Mouse (Mus musculus): Measurements from ENCODE around the gene Tbc1d22b. TPM values are rescaled to one million over a fixed set of nuclear protein-coding genes. Genes with fewer than 3 reads are reported as not detected.

The Tbc1d22b gene
- polyA plus RNA-seq, 1 experiment from 2014 or later = 15.6 TPM

GRCm38 (mm10) chr17:29568435-29568834 lies 18.9 kb downstream of the Tbc1d22b start:
- ATAC-seq (ENCODE audit: insufficient number of reproducible peaks, insufficient read depth, low FRiP score, low read depth) = no peak
- no peaks in the 10 kb centered on the region for H3K4me1 ChIP-seq (ENCODE audit: control insufficient read depth, insufficient read depth, low read length)
- peaks cover 41% of the 10 kb centered on the region for H3K36me3 ChIP-seq (ENCODE audit: control insufficient read depth, insufficient read depth, low read length)
- no peaks in the 10 kb centered on the region for H3K9me3 ChIP-seq (ENCODE audit: control insufficient read depth, low read depth, low read length)
- 89% methylated on average over 15 of the region's 15 CpGs for WGBS
- H3K4me2 ChIP-seq (replicated peaks; ENCODE audit: low read depth, low read length) = no peak overlapping the region
- no peak overlapping the region for H3K9ac ChIP-seq (replicated peaks; ENCODE audit: low read depth, low read length)
- H3K27me3 ChIP-seq (ENCODE audit: control insufficient read depth, insufficient read depth, low read length) = no peaks in the 10 kb centered on the region
- H3K4me3 ChIP-seq (ENCODE audit: low read depth, low read length) = no peak overlapping the region
- no peak overlapping the region for H3K27ac ChIP-seq (ENCODE audit: low read length)

DNA sequence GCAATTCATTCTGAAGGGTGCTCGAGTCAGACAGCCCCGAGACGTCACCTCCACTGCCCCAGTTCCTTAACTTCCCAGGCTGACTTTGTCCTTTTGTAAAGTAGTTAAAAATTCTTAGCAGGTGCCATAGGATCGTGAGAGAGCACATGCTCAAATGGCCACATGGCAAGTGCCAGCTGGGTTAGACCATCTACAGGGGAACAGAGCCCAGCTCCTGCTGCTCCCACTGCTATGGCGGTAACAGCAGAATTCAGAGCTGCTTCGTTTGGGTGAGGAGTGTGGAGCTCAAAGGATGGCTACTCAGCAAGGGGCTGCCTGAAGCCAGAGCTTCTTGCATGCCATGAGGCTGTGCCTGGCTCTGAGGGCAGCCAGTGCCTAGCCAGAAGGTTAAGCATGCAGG lies 20.2 kb downstream of the Tbc1d22b start:
- H3K4me3 ChIP-seq (ENCODE audit: low read depth, low read length) = no peak overlapping the region
- peaks cover 41% of the 10 kb centered on the region for H3K36me3 ChIP-seq (ENCODE audit: control insufficient read depth, insufficient read depth, low read length)
- ATAC-seq (ENCODE audit: insufficient number of reproducible peaks, insufficient read depth, low FRiP score, low read depth) = no peak
- H3K4me1 ChIP-seq (ENCODE audit: control insufficient read depth, insufficient read depth, low read length) = no peaks in the 10 kb centered on the region
- no peak overlapping the region for H3K27ac ChIP-seq (ENCODE audit: low read length)
- no peaks in the 10 kb centered on the region for H3K27me3 ChIP-seq (ENCODE audit: control insufficient read depth, insufficient read depth, low read length)
- H3K9ac ChIP-seq (replicated peaks; ENCODE audit: low read depth, low read length) = no peak overlapping the region
- H3K4me2 ChIP-seq (replicated peaks; ENCODE audit: low read depth, low read length) = no peak overlapping the region
- WGBS = 87% methylated on average over 6 of the region's 6 CpGs
- no peaks in the 10 kb centered on the region for H3K9me3 ChIP-seq (ENCODE audit: control insufficient read depth, low read depth, low read length)

DNA sequence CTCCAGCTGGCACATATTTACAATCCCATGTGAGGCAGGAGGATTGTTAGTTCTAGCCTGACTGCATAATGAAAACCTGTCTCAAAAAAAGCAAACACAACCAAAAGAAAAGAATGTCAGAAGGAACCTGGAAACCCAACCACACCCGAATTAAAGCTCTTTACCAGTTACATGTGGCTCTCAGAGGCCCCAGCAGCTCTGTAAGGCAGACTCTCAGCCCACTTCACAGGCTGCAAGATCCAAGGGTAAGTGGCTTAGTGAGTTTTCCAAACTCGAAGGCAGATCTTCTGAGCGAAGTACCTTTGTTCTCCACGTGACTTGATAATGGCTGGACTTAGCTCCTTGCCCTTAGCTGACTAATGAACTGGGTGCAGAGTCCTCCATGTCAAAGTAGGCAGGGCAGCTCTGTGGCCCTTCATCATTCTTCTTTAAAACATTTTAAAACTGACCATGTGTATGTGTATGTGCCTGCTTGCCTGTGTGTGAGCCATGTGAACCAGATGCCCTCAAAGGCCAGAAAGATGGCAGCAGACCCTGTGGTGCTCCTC lies 30.1 kb downstream of the Tbc1d22b start:
- no peaks in the 10 kb centered on the region for H3K4me1 ChIP-seq (ENCODE audit: control insufficient read depth, insufficient read depth, low read length)
- no peak overlapping the region for H3K4me3 ChIP-seq (ENCODE audit: low read depth, low read length)
- no peaks in the 10 kb centered on the region for H3K9me3 ChIP-seq (ENCODE audit: control insufficient read depth, low read depth, low read length)
- ATAC-seq (ENCODE audit: insufficient number of reproducible peaks, insufficient read depth, low FRiP score, low read depth) = no peak
- H3K4me2 ChIP-seq (replicated peaks; ENCODE audit: low read depth, low read length) = no peak overlapping the region
- peaks cover 31% of the 10 kb centered on the region for H3K36me3 ChIP-seq (ENCODE audit: control insufficient read depth, insufficient read depth, low read length)
- H3K27ac ChIP-seq (ENCODE audit: low read length) = no peak overlapping the region
- H3K27me3 ChIP-seq (ENCODE audit: control insufficient read depth, insufficient read depth, low read length) = no peaks in the 10 kb centered on the region
- 75% methylated on average over 4 of the region's 4 CpGs for WGBS
- H3K9ac ChIP-seq (replicated peaks; ENCODE audit: low read depth, low read length) = no peak overlapping the region

DNA sequence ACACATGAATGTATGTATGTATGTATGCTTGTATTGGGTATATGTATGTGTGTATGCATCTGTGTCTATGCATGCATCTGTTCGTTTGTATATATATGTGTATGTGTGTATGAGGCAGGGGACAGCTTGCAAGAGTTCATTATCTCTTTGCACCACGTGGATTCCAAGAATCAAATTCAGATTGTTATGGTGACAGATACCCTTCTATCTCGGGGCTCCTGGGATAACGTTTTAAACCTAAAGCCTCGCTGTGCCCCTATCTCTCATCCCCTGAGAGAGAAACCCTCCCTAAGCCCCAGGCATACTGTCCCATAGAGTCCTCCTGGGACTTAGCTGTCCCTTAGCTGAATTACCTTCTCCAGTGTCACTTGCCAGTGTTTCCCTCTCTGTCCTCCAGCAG lies 34.0 kb downstream of the Tbc1d22b start:
- Histone ChIP-seq H3K27me3 (ENCODE audit: control insufficient read depth, insufficient read depth, low read length) (no peaks in the 10 kb centered on the region), H3K9ac (replicated peaks; ENCODE audit: low read depth, low read length) (no peak overlapping the region), H3K27ac (ENCODE audit: low read length) (no peak overlapping the region), H3K9me3 (ENCODE audit: control insufficient read depth, low read depth, low read length) (no peaks in the 10 kb centered on the region), H3K4me1 (ENCODE audit: control insufficient read depth, insufficient read depth, low read length) (no peaks in the 10 kb centered on the region), H3K4me3 (ENCODE audit: low read depth, low read length) (no peak overlapping the region), H3K4me2 (replicated peaks; ENCODE audit: low read depth, low read length) (no peak overlapping the region), H3K36me3 (ENCODE audit: control insufficient read depth, insufficient read depth, low read length) (peaks cover 7% of the 10 kb centered on the region)
- WGBS = 85% methylated on average over 5 of the region's 5 CpGs
- ATAC-seq (ENCODE audit: insufficient number of reproducible peaks, insufficient read depth, low FRiP score, low read depth) = no peak

GRCm38 (mm10) chr17:29584306-29584705 lies 34.7 kb downstream of the Tbc1d22b start:
- H3K4me1 ChIP-seq (ENCODE audit: control insufficient read depth, insufficient read depth, low read length) = no peaks in the 10 kb centered on the region
- no peaks in the 10 kb centered on the region for H3K9me3 ChIP-seq (ENCODE audit: control insufficient read depth, low read depth, low read length)
- ATAC-seq (ENCODE audit: insufficient number of reproducible peaks, insufficient read depth, low FRiP score, low read depth) = no peak
- H3K4me3 ChIP-seq (ENCODE audit: low read depth, low read length) = no peak overlapping the region
- no peak overlapping the region for H3K4me2 ChIP-seq (replicated peaks; ENCODE audit: low read depth, low read length)
- H3K27me3 ChIP-seq (ENCODE audit: control insufficient read depth, insufficient read depth, low read length) = no peaks in the 10 kb centered on the region
- H3K27ac ChIP-seq (ENCODE audit: low read length) = no peak overlapping the region
- H3K9ac ChIP-seq (replicated peaks; ENCODE audit: low read depth, low read length) = no peak overlapping the region
- 56% methylated on average over 5 of the region's 5 CpGs for WGBS
- H3K36me3 ChIP-seq (ENCODE audit: control insufficient read depth, insufficient read depth, low read length) = peaks cover 6% of the 10 kb centered on the region

GRCm38 (mm10) chr17:29584737-29585136 lies 35.2 kb downstream of the Tbc1d22b start:
- Histone ChIP-seq H3K4me2 (replicated peaks; ENCODE audit: low read depth, low read length) (no peak overlapping the region), H3K9ac (replicated peaks; ENCODE audit: low read depth, low read length) (no peak overlapping the region), H3K27ac (ENCODE audit: low read length) (no peak overlapping the region), H3K4me1 (ENCODE audit: control insufficient read depth, insufficient read depth, low read length) (no peaks in the 10 kb centered on the region), H3K27me3 (ENCODE audit: control insufficient read depth, insufficient read depth, low read length) (no peaks in the 10 kb centered on the region), H3K4me3 (ENCODE audit: low read depth, low read length) (no peak overlapping the region), H3K36me3 (ENCODE audit: control insufficient read depth, insufficient read depth, low read length) (peaks cover 1% of the 10 kb centered on the region; the same call in 1 of the 2 replicates), H3K9me3 (ENCODE audit: control insufficient read depth, low read depth, low read length) (no peaks in the 10 kb centered on the region)
- 86% methylated on average over 3 of the region's 3 CpGs for WGBS
- ATAC-seq (ENCODE audit: insufficient number of reproducible peaks, insufficient read depth, low FRiP score, low read depth) = no peak

DNA sequence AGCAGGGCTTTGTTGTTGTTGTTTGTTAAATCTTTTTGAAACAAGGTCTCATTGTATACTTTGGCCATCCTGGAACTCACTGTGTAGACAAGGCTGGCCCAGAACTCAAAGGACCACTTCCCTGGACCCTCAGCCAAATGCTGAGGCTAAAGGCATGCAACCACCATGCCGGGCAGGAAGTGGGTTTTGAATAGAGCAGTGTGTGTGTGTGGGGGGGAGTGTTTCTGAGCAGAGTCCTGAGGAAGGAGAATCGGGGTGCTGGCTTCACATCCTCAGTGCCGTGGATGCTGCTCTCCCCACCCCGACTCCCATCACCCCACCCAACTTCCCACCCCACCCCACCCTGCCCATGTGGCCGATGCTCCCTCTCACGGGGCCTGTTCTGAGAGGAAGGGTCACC lies 35.9 kb downstream of the Tbc1d22b start:
- Histone ChIP-seq H3K4me3 (ENCODE audit: low read depth, low read length) (no peak overlapping the region), H3K27me3 (ENCODE audit: control insufficient read depth, insufficient read depth, low read length) (no peaks in the 10 kb centered on the region), H3K36me3 (ENCODE audit: control insufficient read depth, insufficient read depth, low read length) (no peaks in the 10 kb centered on the region; the same call in 1 of the 2 replicates), H3K4me2 (replicated peaks; ENCODE audit: low read depth, low read length) (no peak overlapping the region), H3K9ac (replicated peaks; ENCODE audit: low read depth, low read length) (no peak overlapping the region), H3K27ac (ENCODE audit: low read length) (no peak overlapping the region), H3K4me1 (ENCODE audit: control insufficient read depth, insufficient read depth, low read length) (no peaks in the 10 kb centered on the region), H3K9me3 (ENCODE audit: control insufficient read depth, low read depth, low read length) (no peaks in the 10 kb centered on the region)
- 93% methylated on average over 6 of the region's 6 CpGs for WGBS
- no peak for ATAC-seq (ENCODE audit: insufficient number of reproducible peaks, insufficient read depth, low FRiP score, low read depth)

GRCm38 (mm10) chr17:29586921-29587320 lies 37.3 kb downstream of the Tbc1d22b start:
- no peak overlapping the region for H3K4me3 ChIP-seq (ENCODE audit: low read depth, low read length)
- no peaks in the 10 kb centered on the region for H3K9me3 ChIP-seq (ENCODE audit: control insufficient read depth, low read depth, low read length)
- no peak for ATAC-seq (ENCODE audit: insufficient number of reproducible peaks, insufficient read depth, low FRiP score, low read depth)
- H3K4me1 ChIP-seq (ENCODE audit: control insufficient read depth, insufficient read depth, low read length) = no peaks in the 10 kb centered on the region
- no peak overlapping the region for H3K4me2 ChIP-seq (replicated peaks; ENCODE audit: low read depth, low read length)
- no peak overlapping the region for H3K9ac ChIP-seq (replicated peaks; ENCODE audit: low read depth, low read length)
- H3K27me3 ChIP-seq (ENCODE audit: control insufficient read depth, insufficient read depth, low read length) = no peaks in the 10 kb centered on the region
- H3K36me3 ChIP-seq (ENCODE audit: control insufficient read depth, insufficient read depth, low read length) = no peaks in the 10 kb centered on the region; the same call in 1 of the 2 replicates
- H3K27ac ChIP-seq (ENCODE audit: low read length) = no peak overlapping the region
- WGBS = 67% methylated on average over 9 of the region's 9 CpGs

DNA sequence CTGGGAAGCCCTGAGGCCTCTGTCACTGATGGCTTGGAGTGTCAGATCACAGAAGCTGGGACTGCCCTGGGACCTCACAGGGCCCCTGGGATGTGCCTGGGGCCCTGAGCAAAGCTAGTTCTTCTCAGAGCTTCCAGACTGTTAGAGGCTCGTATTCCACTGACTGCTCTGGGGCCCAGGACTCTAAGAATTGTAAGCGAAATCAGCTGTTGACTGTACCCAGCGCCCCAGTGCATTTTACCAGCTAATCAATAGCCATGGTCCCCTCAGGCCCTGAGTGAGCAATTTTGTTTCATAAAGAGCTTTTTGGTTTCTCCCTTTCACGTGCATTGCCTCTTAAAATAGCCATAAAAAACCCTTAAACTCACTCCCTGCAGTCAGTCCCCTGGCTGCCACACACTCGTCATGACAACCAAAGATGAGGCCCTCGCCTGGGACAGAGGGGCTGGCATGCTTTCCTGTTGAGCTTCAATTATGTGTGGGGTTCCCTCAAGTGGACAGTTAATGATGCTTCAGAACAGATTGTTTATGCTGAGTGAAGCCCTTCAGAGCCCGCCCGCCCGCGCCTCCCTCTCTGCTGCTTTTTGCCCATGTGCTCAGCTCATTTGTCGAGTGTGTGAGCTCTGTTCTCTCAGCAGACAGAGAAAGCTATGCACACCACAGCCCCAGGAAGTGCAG lies 39.8 kb downstream of the Tbc1d22b start:
- Histone ChIP-seq H3K4me1 (ENCODE audit: control insufficient read depth, insufficient read depth, low read length) (no peaks in the 10 kb centered on the region), H3K9me3 (ENCODE audit: control insufficient read depth, low read depth, low read length) (no peaks in the 10 kb centered on the region), H3K9ac (replicated peaks; ENCODE audit: low read depth, low read length) (no peak overlapping the region), H3K27me3 (ENCODE audit: control insufficient read depth, insufficient read depth, low read length) (no peaks in the 10 kb centered on the region), H3K4me3 (ENCODE audit: low read depth, low read length) (no peak overlapping the region), H3K36me3 (ENCODE audit: control insufficient read depth, insufficient read depth, low read length) (peaks cover 4% of the 10 kb centered on the region; the same call in 1 of the 2 replicates), H3K27ac (ENCODE audit: low read length) (no peak overlapping the region), H3K4me2 (replicated peaks; ENCODE audit: low read depth, low read length) (no peak overlapping the region)
- 43% methylated on average over 11 of the region's 11 CpGs for WGBS
- no peak for ATAC-seq (ENCODE audit: insufficient number of reproducible peaks, insufficient read depth, low FRiP score, low read depth)
